Mouse (Mus musculus) heart, embryonic 14.5 days (tissue): ENCODE results near the gene Ccdc50. TPM values are rescaled to one million over a fixed set of nuclear protein-coding genes. Genes with fewer than 3 reads are reported as not detected.

Experiments used
- ATAC-seq: fragments of 200-750 bp; cut with Nextera tagmentation; 2 replicates; pipeline ENCODE4 v1.8.0; 2017; ENCODE audit warnings: low read depth, moderate TSS enrichment; ENCODE audit not compliant: insufficient number of reproducible peaks, insufficient read depth, low FRiP score
- H3K27ac ChIP-seq, 2 experiments: fragments of 200-500 bp in 1 of 2; fragments of 300-500 bp in 1 of 2; sonication (generic) in 1 of 2; replicated peaks in 1 of 2; 2 replicates each; pipeline ENCODE4 v1.5.1; 2012 to 2014; ENCODE audit warnings: low read depth in 2 of 2, low read length in 2 of 2, control low read depth in 1 of 2, mild to moderate bottlenecking in 1 of 2, mixed read lengths in 1 of 2; ENCODE audit not compliant: control insufficient read depth in 1 of 2, insufficient read depth in 1 of 2
- H3K27me3 ChIP-seq: fragments of 300-500 bp; sonication (generic); 2 replicates; pipeline ENCODE4 v1.6.1; 2014; ENCODE audit warnings: mild to moderate bottlenecking, low read length, control low read depth; ENCODE audit not compliant: control insufficient read depth, insufficient read depth
- H3K36me3 ChIP-seq: fragments of 300-500 bp; sonication (generic); 2 replicates; pipeline ENCODE4 v1.6.1; 2014; ENCODE audit warnings: mild to moderate bottlenecking, control low read depth, low read length, mixed read lengths; ENCODE audit not compliant: control insufficient read depth, insufficient read depth
- H3K4me1 ChIP-seq, 2 experiments: fragments of 200-500 bp in 1 of 2; fragments of 300-500 bp in 1 of 2; sonication (generic) in 1 of 2; 2 replicates each; pipeline ENCODE4 v1.6.1; 2012 to 2014; ENCODE audit warnings: low read length in 2 of 2, control low read depth in 1 of 2, mixed read lengths in 1 of 2; ENCODE audit not compliant: control insufficient read depth in 2 of 2, insufficient read depth in 2 of 2
- H3K4me2 ChIP-seq: fragments of 300-500 bp; sonication (generic); 2 replicates; pipeline ENCODE4 v1.6.1; 2014; ENCODE audit warnings: mild to moderate bottlenecking, low read length
- H3K4me3 ChIP-seq, 2 experiments: fragments of 200-500 bp in 1 of 2; fragments of 300-500 bp in 1 of 2; sonication (generic) in 1 of 2; 2 replicates each; pipeline ENCODE4 v1.5.1; 2012 to 2014; ENCODE audit warnings: low read length in 2 of 2, mild to moderate bottlenecking in 2 of 2, control low read depth in 1 of 2, low read depth in 1 of 2, moderate library complexity in 1 of 2; ENCODE audit not compliant: control insufficient read depth in 1 of 2, insufficient read depth in 1 of 2
- H3K9ac ChIP-seq: fragments of 300-500 bp; sonication (generic); 2 replicates; pipeline ENCODE4 v1.6.1; 2014; ENCODE audit warnings: mild to moderate bottlenecking, low read length
- H3K9me3 ChIP-seq: fragments of 300-500 bp; sonication (generic); 2 replicates; pipeline ENCODE4 v1.6.1; 2016; ENCODE audit warnings: low read length, control low read depth; ENCODE audit not compliant: control insufficient read depth
- WGBS: fragments of 180-500 bp; shearing (Covaris S2); extraction: QIAGEN DNeasy Blood & Tissue Kit; methylation state at CpG from one replicate; pipeline ENCODE4 v1.1.7; 2014; 5-methylcytosine and 5-hydroxymethylcytosine counted together
- polyA plus RNA-seq: library from polyadenylated mRNA; unstranded; fragments of >200 nt; fragmentation: Nextera tagmentation; extraction: Ambion mirVana; gene quantifications from 2 replicates; pipeline ENCODE4 v1.2.1, GENCODE M21; 2014

Ccdc50 gene
- polyA plus RNA-seq, 1 experiment from 2014 or later = 46.1 TPM

- no peak for ATAC-seq
- no peak within 1 kb of the TSS for H3K4me3 ChIP-seq
- WGBS = 63% methylated on average over 8 of the region's 8 CpGs
These were observed 18.5 kb upstream of the Ccdc50 start, which contains the start of gene Uts2b for GRCm38 (mm10) chr16:27370191-27370590. TSS of gene Uts2b (minus strand) at chr16:27370239.

DNA sequence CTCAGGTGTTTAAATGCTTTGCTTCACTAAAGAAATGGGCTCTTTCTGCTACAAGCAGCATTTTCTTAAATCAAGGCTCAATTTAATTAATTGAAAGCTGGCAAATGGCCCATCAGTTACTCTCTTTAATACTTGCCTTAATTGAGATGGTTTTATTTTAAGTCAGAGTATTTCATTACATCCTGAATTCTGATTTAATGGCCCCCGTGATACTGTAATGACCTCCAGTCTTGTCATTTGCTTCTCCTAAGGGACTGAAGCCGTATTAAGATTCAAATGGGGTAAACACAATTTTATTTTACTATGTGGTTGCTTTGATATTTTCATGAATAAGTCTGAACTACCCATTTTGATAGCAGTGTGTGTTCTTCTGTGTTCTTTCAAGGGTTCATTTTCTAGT, 18.0 kb upstream of the Ccdc50 start:
- Histone ChIP-seq H3K4me1 (no peaks in the 10 kb centered on the region), H3K27me3 (no peaks in the 10 kb centered on the region), H3K4me3 (no peak overlapping the region), H3K9ac (no peak overlapping the region), H3K4me2 (no peak overlapping the region), H3K27ac (no peak overlapping the region), H3K36me3 (no peaks in the 10 kb centered on the region), H3K9me3 (no peaks in the 10 kb centered on the region)
- ATAC-seq = no peak
- WGBS = 88% methylated on average over 2 of the region's 2 CpGs

More at GRCm38 (mm10) chr16:27370191-27370590, 18.5 kb upstream of the Ccdc50 start, which contains the start of gene Uts2b:
- no peak within 1 kb of the TSS for H3K27ac ChIP-seq
- no peaks in the 10 kb centered on the region for H3K36me3 ChIP-seq
- H3K4me2 ChIP-seq = no peak within 1 kb of the TSS
- H3K9ac ChIP-seq = no peak within 1 kb of the TSS
- no peaks in the 10 kb centered on the region for H3K4me1 ChIP-seq
- H3K27me3 ChIP-seq = no peaks in the 10 kb centered on the region
- no peaks in the 10 kb centered on the region for H3K9me3 ChIP-seq

DNA sequence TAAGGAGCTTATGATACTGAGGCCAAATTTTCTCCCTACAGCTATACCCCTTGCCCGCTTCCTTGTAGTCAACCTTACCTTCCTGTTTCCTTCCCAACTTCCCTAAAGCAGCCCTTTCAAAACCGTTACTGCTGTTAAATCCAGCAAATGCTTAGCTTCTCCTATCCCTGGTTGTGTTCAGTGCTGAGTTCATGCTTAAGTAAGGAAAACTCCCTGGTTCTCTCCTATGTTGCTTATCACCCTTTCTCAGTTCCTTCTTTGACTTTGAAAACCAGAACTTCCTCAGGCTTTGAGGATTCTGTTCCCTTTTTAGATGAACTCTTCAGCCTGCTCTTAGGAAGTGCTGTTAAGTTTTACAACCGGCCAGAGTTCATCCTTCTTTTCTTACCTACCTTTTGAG, 14.5 kb upstream of the Ccdc50 start:
- Histone ChIP-seq H3K27ac (no peak overlapping the region), H3K4me2 (no peak overlapping the region), H3K4me3 (no peak overlapping the region), H3K9ac (no peak overlapping the region), H3K4me1 (no peaks in the 10 kb centered on the region), H3K27me3 (no peaks in the 10 kb centered on the region), H3K36me3 (no peaks in the 10 kb centered on the region), H3K9me3 (no peaks in the 10 kb centered on the region)
- ATAC-seq = no peak
- 56% methylated on average over 3 of the region's 3 CpGs for WGBS

GRCm38 (mm10) chr16:27375318-27375717, 13.4 kb upstream of the Ccdc50 start:
- Histone ChIP-seq H3K4me2 (no peak overlapping the region), H3K4me3 (no peak overlapping the region), H3K4me1 (no peaks in the 10 kb centered on the region), H3K27ac (no peak overlapping the region), H3K27me3 (no peaks in the 10 kb centered on the region), H3K9me3 (no peaks in the 10 kb centered on the region), H3K9ac (no peak overlapping the region), H3K36me3 (no peaks in the 10 kb centered on the region)
- 93% methylated on average over 2 of the region's 2 CpGs for WGBS
- ATAC-seq = no peak

- Histone ChIP-seq H3K27ac (no peak overlapping the region), H3K27me3 (no peaks in the 10 kb centered on the region), H3K9me3 (no peaks in the 10 kb centered on the region), H3K4me2 (no peak overlapping the region), H3K4me3 (no peak overlapping the region), H3K4me1 (no peaks in the 10 kb centered on the region), H3K36me3 (no peaks in the 10 kb centered on the region), H3K9ac (no peak overlapping the region)
- no peak for ATAC-seq
These were observed 12.1 kb upstream of the Ccdc50 start for GRCm38 (mm10) chr16:27376556-27376955.

DNA sequence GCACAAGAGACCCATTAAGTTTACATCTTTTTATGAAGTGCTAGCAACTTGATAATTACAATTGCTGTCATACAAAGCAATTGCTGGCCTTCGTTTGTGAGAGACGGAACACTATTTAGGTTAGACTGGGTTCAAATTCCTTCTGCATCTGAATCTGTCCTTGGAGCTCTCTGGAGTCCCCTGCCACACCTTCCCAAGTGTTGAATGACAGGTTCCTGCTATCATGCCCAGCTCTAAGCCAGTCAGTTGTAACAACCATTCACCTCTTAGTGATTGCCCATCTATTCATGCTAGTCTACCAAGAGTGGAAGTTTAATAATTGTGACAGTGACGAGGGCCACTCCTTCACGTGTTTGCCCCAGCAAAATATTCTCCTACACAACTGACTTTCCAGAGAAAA, 6.5 kb upstream of the Ccdc50 start:
- 61% methylated on average over 4 of the region's 4 CpGs for WGBS
- Histone ChIP-seq H3K4me1 (no peaks in the 10 kb centered on the region), H3K4me2 (no peak overlapping the region), H3K27me3 (no peaks in the 10 kb centered on the region), H3K27ac (no peak overlapping the region), H3K4me3 (no peak overlapping the region), H3K9me3 (no peaks in the 10 kb centered on the region), H3K36me3 (no peaks in the 10 kb centered on the region), H3K9ac (no peak overlapping the region)
- ATAC-seq = no peak

DNA sequence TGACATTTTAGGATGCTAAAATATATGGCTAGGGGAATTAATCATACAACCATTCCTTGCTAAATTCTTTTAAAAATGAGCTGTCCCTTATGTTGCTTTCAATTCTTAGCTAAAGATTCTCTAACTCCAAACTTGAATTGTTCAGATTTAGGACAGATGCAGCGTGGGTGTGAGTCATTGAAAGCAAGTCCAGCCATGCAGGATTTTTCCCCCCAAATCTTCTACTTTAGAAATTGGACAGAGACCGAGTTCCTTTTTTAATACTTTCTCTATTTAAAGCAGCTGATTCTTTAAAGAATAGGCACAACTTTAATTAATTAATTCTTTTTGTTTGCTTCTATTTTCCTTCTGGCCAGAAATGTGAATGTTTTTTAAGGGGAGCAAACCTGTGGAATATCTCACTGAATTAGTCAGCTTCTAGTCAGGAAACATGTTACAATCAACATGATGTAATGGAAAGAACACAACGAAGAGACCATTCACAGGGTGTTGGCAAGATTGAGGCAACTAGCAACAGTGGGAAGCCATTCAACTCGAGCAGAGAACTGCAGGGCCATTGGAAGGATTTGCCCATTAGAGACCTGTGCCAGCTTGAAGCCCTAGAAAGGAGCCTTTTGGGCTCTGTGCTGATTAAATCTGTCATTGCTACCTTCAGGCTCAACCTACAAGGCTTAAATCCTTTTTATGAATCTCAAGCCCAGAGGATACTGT, 3.6 kb upstream of the Ccdc50 start:
- Histone ChIP-seq H3K36me3 (no peaks in the 10 kb centered on the region), H3K9ac (no peak overlapping the region), H3K4me1 (peaks cover 3 to 14% of the 10 kb centered on the region in 2 experiments; a peak in 3 of 4 replicates), H3K27me3 (no peaks in the 10 kb centered on the region), H3K27ac (peak overlapping the region in 1 of 2 experiments; percentile 8; a peak in 1 of 4 replicates), H3K4me3 (no peak overlapping the region), H3K9me3 (no peaks in the 10 kb centered on the region), H3K4me2 (no peak overlapping the region)
- ATAC-seq = no peak
- WGBS = 51% methylated on average over 4 of the region's 4 CpGs

DNA sequence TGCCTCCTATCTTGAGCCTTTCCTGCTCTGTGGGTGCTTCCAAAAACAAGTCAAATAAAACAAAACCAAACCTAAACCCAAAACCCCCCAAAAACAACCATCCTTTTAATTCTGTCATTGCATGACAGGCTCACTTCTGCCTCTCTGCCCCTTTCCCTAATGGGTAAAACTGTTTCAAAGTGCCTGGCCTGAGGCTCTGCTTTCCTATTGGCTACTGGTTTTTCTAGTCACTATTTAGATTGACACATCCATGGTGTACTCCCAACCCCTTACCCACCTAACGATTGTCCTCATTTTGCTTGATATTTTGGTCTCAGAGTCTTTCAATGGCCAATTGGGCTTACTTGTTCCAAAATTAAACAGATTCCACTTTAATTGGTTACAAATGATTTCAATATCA, 3.0 kb upstream of the Ccdc50 start:
- Histone ChIP-seq H3K4me1 (peaks cover 3 to 19% of the 10 kb centered on the region in 2 experiments; a peak in 3 of 4 replicates), H3K9ac (no peak overlapping the region), H3K9me3 (no peaks in the 10 kb centered on the region), H3K4me3 (no peak overlapping the region), H3K4me2 (no peak overlapping the region), H3K27ac (no peak overlapping the region), H3K27me3 (no peaks in the 10 kb centered on the region), H3K36me3 (no peaks in the 10 kb centered on the region)
- ATAC-seq = no peak
- WGBS = 67% methylated on average over 1 of the region's 1 CpGs
